In genomic region chr13:29559188-29559587, GRCm38 (mm10) we compare ENCODE assay signal across 33 mouse cellular contexts.
DNase-seq lines count a peak whose midpoint lies in the region; ATAC-seq and TF ChIP-seq lines count a peak whose summit lies in the region.
"Had no signal": no experiment of that assay in that cellular context is flagged by ENCODE, and none has a peak within 500 bp of the region (broad histone marks: within the 10 kb centered on the region; RNA-seq: fewer than 3 reads in every experiment).

No protein-coding gene starts in this region.

- ATAC-seq in heart, embryonic 12.5 days (ENCODE audit: insufficient number of reproducible peaks, low FRiP score), result no peak
- ATAC-seq in heart, postnatal 0 days (ENCODE audit: insufficient read depth, low read depth), result peak; percentile 30; the same call in 1 of the 2 replicates
- ATAC-seq in midbrain, embryonic 14.5 days (ENCODE audit: low FRiP score, low TSS enrichment), result no peak
- no peak for ATAC-seq in midbrain, embryonic 16.5 days
- ATAC-seq: activated CD4-positive, CD25-positive, alpha-beta regulatory T cell, adult 4 months; forebrain, postnatal 0 days; intestine, embryonic 16.5 days had no signal

- intact Hi-C loops in heart, adult 2 months (cut with DNase I), result no loop called here

- TF ChIP-seq POLR2A in heart, adult 2 months (IDR thresholded peaks at IDR 0.05; ENCODE audit: insufficient read depth, low read depth, low read length), result no peak

- H3K4me2 ChIP-seq in heart, embryonic 12.5 days, result no peak overlapping the region
- no peak overlapping the region for H3K4me2 ChIP-seq in heart, postnatal 0 days (ENCODE audit: low read depth, low read length)
- no peak overlapping the region for H3K4me2 ChIP-seq in midbrain, embryonic 14.5 days (ENCODE audit: low read length)
- no peak overlapping the region for H3K4me2 ChIP-seq in midbrain, embryonic 16.5 days (ENCODE audit: low read length)
- H3K4me2 ChIP-seq: embryonic facial prominence, embryonic 15.5 days; forebrain, embryonic 12.5 days; hindbrain, embryonic 12.5 days; limb, embryonic 15.5 days; liver, embryonic 13.5 days; neural tube, embryonic 12.5 days had no signal

- TF ChIP-seq EP300 in heart, adult 2 months (IDR thresholded peaks at IDR 0.05; ENCODE audit: insufficient read depth, low read depth, low read length), result no peak
- TF ChIP-seq EP300 in heart, postnatal 0 days (IDR thresholded peaks at IDR 0.05; ENCODE audit: low read depth), result no peak

- H3K27me3 ChIP-seq in heart, embryonic 12.5 days (replicated peaks), result no peaks in the 10 kb centered on the region
- no peaks in the 10 kb centered on the region for H3K27me3 ChIP-seq in heart, adult 2 months (ENCODE audit: control insufficient read depth, insufficient read depth, low read length)
- H3K27me3 ChIP-seq in heart, postnatal 0 days (ENCODE audit: control insufficient read depth, insufficient read depth, low read length), result no peaks in the 10 kb centered on the region
- no peaks in the 10 kb centered on the region for H3K27me3 ChIP-seq in midbrain, embryonic 14.5 days (ENCODE audit: control insufficient read depth, insufficient read depth, low read length)
- H3K27me3 ChIP-seq in midbrain, embryonic 16.5 days (ENCODE audit: control insufficient read depth, insufficient read depth, low read depth, low read length), result no peaks in the 10 kb centered on the region
- H3K27me3 ChIP-seq: CH12.LX; embryonic facial prominence, embryonic 15.5 days; forebrain, embryonic 12.5 days; hindbrain, embryonic 12.5 days; limb, embryonic 15.5 days; liver, embryonic 13.5 days; neural tube, embryonic 12.5 days had no signal

- TF ChIP-seq CTCF in heart, adult 2 months (IDR thresholded peaks at IDR 0.05), result no peak
- no peak for TF ChIP-seq CTCF in heart, postnatal 0 days (IDR thresholded peaks at IDR 0.05; ENCODE audit: low read depth)

- H3K4me3 ChIP-seq in heart, embryonic 12.5 days, result no peak overlapping the region
- no peak overlapping the region for H3K4me3 ChIP-seq in heart, adult 2 months
- H3K4me3 ChIP-seq in heart, postnatal 0 days (ENCODE audit: low read depth, low read length), result no peak overlapping the region
- no peak overlapping the region for H3K4me3 ChIP-seq in midbrain, embryonic 14.5 days (replicated peaks; ENCODE audit: low read depth, low read length)
- no peak overlapping the region for H3K4me3 ChIP-seq in midbrain, embryonic 16.5 days (ENCODE audit: low read depth, low read length)
- H3K4me3 ChIP-seq: embryonic facial prominence, embryonic 15.5 days; forebrain, embryonic 12.5 days; hindbrain, embryonic 12.5 days; limb, embryonic 10.5 days; limb, embryonic 15.5 days; liver, embryonic 13.5 days; midbrain, embryonic 10.5 days; myocyte; neural tube, embryonic 12.5 days had no signal

- no peaks in the 10 kb centered on the region for H3K9me3 ChIP-seq in heart, embryonic 12.5 days (replicated peaks)
- H3K9me3 ChIP-seq in heart, postnatal 0 days (replicated peaks; ENCODE audit: control insufficient read depth, low read length), result no peaks in the 10 kb centered on the region
- H3K9me3 ChIP-seq in midbrain, embryonic 14.5 days (ENCODE audit: control insufficient read depth, low read length), result no peaks in the 10 kb centered on the region
- no peaks in the 10 kb centered on the region for H3K9me3 ChIP-seq in midbrain, embryonic 16.5 days (replicated peaks; ENCODE audit: control insufficient read depth, low read length, poor library complexity, severe bottlenecking)
- H3K9me3 ChIP-seq: embryonic facial prominence, embryonic 15.5 days; forebrain, embryonic 12.5 days; hindbrain, embryonic 12.5 days; limb, embryonic 10.5 days; limb, embryonic 15.5 days; liver, embryonic 13.5 days; midbrain, embryonic 10.5 days; neural tube, embryonic 12.5 days had no signal

- peak; percentile 39 to 58 for DNase-seq in cerebellum, postnatal 10 days
- no peak for DNase-seq in cerebellum, adult 9-10 months
- DNase-seq in heart, adult 2 months, result no peak
- DNase-seq in heart, postnatal 0 days (ENCODE audit: low spot score), result no peak
- DNase-seq in heart, adult 18-20 months, result no peak
- peak; percentile 31 for DNase-seq in midbrain, embryonic 14.5 days
- DNase-seq: adrenal gland, adult 2 months; adrenal gland, postnatal 36 days; cerebellum, adult 8-10 months; forebrain, postnatal 0 days; kidney, adult 8-10 months; kidney, postnatal 4 days; liver, embryonic 13.5 days; lung, adult 18-20 months; lung, postnatal 14 days; right cerebral cortex, adult 18-20 months; spleen, adult 18-20 months; thymus, adult 2 months; thymus, postnatal 36 days had no signal

- no peaks in the 10 kb centered on the region for H3K36me3 ChIP-seq in heart, embryonic 12.5 days
- no peaks in the 10 kb centered on the region for H3K36me3 ChIP-seq in heart, adult 2 months (ENCODE audit: control insufficient read depth, insufficient read depth, low read length)
- H3K36me3 ChIP-seq in heart, postnatal 0 days (replicated peaks; ENCODE audit: control insufficient read depth, insufficient read depth, low read length), result no peaks in the 10 kb centered on the region
- H3K36me3 ChIP-seq in midbrain, embryonic 14.5 days (ENCODE audit: control insufficient read depth, insufficient read depth, low read length), result no peaks in the 10 kb centered on the region
- H3K36me3 ChIP-seq in midbrain, embryonic 16.5 days (ENCODE audit: control insufficient read depth, insufficient read depth, low read length), result no peaks in the 10 kb centered on the region
- H3K36me3 ChIP-seq: embryonic facial prominence, embryonic 15.5 days; forebrain, embryonic 12.5 days; hindbrain, embryonic 12.5 days; limb, embryonic 10.5 days; limb, embryonic 15.5 days; liver, embryonic 13.5 days; midbrain, embryonic 10.5 days; neural tube, embryonic 12.5 days had no signal

- peak overlapping the region; percentile 13; the same call in 1 of the 2 replicates for H3K27ac ChIP-seq in heart, embryonic 12.5 days (ENCODE audit: poor library complexity, severe bottlenecking)
- no peak overlapping the region for H3K27ac ChIP-seq in heart, adult 2 months
- H3K27ac ChIP-seq in heart, postnatal 0 days (ENCODE audit: low read depth), result no peak overlapping the region
- no peak overlapping the region for H3K27ac ChIP-seq in midbrain, embryonic 14.5 days (replicated peaks; ENCODE audit: low read depth, low read length)
- no peak overlapping the region for H3K27ac ChIP-seq in midbrain, embryonic 16.5 days (ENCODE audit: low read length)
- H3K27ac ChIP-seq: embryonic facial prominence, embryonic 15.5 days; forebrain, embryonic 12.5 days; hindbrain, embryonic 12.5 days; kidney, postnatal 0 days; limb, embryonic 10.5 days; limb, embryonic 15.5 days; liver, embryonic 13.5 days; midbrain, embryonic 10.5 days; neural tube, embryonic 12.5 days had no signal

- 40% methylated on average over 3 of the region's 3 CpGs for whole genome bisulfite sequencing in heart, embryonic 12.5 days
- WGBS in heart, adult 2 months, result 52% methylated on average over 3 of the region's 3 CpGs
- WGBS in heart, postnatal 0 days, result 32% methylated on average over 3 of the region's 3 CpGs
- 68% methylated on average over 3 of the region's 3 CpGs for WGBS in midbrain, embryonic 14.5 days
- 67% methylated on average over 3 of the region's 3 CpGs for WGBS in midbrain, embryonic 16.5 days

- H3K9ac ChIP-seq in heart, embryonic 12.5 days, result no peak overlapping the region
- H3K9ac ChIP-seq in heart, adult 2 months (ENCODE audit: low read depth, low read length), result no peak overlapping the region
- H3K9ac ChIP-seq in heart, postnatal 0 days (replicated peaks; ENCODE audit: low read depth, low read length), result no peak overlapping the region
- H3K9ac ChIP-seq in midbrain, embryonic 14.5 days (replicated peaks; ENCODE audit: low read length), result no peak overlapping the region
- H3K9ac ChIP-seq in midbrain, embryonic 16.5 days (ENCODE audit: low read depth, low read length), result no peak overlapping the region
- H3K9ac ChIP-seq: embryonic facial prominence, embryonic 15.5 days; forebrain, embryonic 12.5 days; forebrain, postnatal 0 days; hindbrain, embryonic 12.5 days; limb, embryonic 15.5 days; liver, embryonic 13.5 days; neural tube, embryonic 12.5 days had no signal

- H3K79me2 ChIP-seq in heart, adult 2 months (replicated peaks; ENCODE audit: control insufficient read depth, insufficient read depth, low read length), result no peaks in the 10 kb centered on the region

- H3K4me1 ChIP-seq in heart, embryonic 12.5 days (replicated peaks), result peaks cover 11% of the 10 kb centered on the region
- peaks cover 2% of the 10 kb centered on the region; the same call in 1 of the 2 replicates for H3K4me1 ChIP-seq in heart, adult 2 months (ENCODE audit: control insufficient read depth, insufficient read depth, low read length)
- H3K4me1 ChIP-seq in heart, postnatal 0 days (ENCODE audit: control insufficient read depth, insufficient read depth), result peaks cover 24% of the 10 kb centered on the region; the same call in 1 of the 2 replicates
- H3K4me1 ChIP-seq in midbrain, embryonic 14.5 days (ENCODE audit: control insufficient read depth, insufficient read depth, low read length), result no peaks in the 10 kb centered on the region
- H3K4me1 ChIP-seq in midbrain, embryonic 16.5 days (ENCODE audit: control insufficient read depth, insufficient read depth, low read length), result no peaks in the 10 kb centered on the region
- H3K4me1 ChIP-seq: forebrain, embryonic 12.5 days; limb, embryonic 10.5 days; liver, embryonic 13.5 days had no signal

Comparison
In these comparisons a context has a peak if more than half of its experiments do, and no peak if none do; other contexts are left out.
1. DNase-seq: peak in cerebellum, postnatal 10 days (2 of 2) and midbrain, embryonic 14.5 days (single experiment); none in cerebellum, adult 9-10 months (single experiment), heart, adult 2 months (0 of 2), heart, postnatal 0 days (single experiment) and heart, adult 18-20 months (0 of 2).